Mouse (Mus musculus): ENCODE results near the gene Rab11fip2. TPM values are rescaled to one million over a fixed set of nuclear protein-coding genes. Genes with fewer than 3 reads are reported as not detected.

Rab11fip2 gene
- 0.30 TPM in 1 of 2 replicates, not detected in the other for polyA plus RNA-seq (2012; ENCODE audit: insufficient read depth, low replicate concordance)

GRCm38 (mm10) chr19:59943322-59943871, at the start of gene Rab11fip2:
Rab11fip2 (minus strand) TSS chr19:59943654.
- TF ChIP-seq FLI1 (IDR thresholded peaks at IDR 0.05; ENCODE audit: low read length) (no peak), GATA1 (IDR thresholded peaks at IDR 0.05; ENCODE audit: borderline replicate concordance, low read length) (no peak)
- Histone ChIP-seq H3K4me1 (peaks cover 11% of the 10 kb centered on the region; the same call in 1 of the 2 replicates), H3K4me3 (replicated peaks) (peak within 1 kb of the TSS; percentile 96), H3K27me3 (replicated peaks) (no peaks in the 10 kb centered on the region), H3K36me3 (replicated peaks; ENCODE audit: low read length) (no peaks in the 10 kb centered on the region), H3K9me3 (no peaks in the 10 kb centered on the region)

- Histone ChIP-seq H3K4me3 (replicated peaks) (no peak overlapping the region), H3K9me3 (no peaks in the 10 kb centered on the region), H3K27me3 (replicated peaks) (no peaks in the 10 kb centered on the region), H3K4me1 (no peaks in the 10 kb centered on the region), H3K36me3 (replicated peaks; ENCODE audit: low read length) (no peaks in the 10 kb centered on the region)
- TF ChIP-seq FLI1 (IDR thresholded peaks at IDR 0.05; ENCODE audit: low read length) (no peak), GATA1 (IDR thresholded peaks at IDR 0.05; ENCODE audit: borderline replicate concordance, low read length) (no peak)
Observed at GRCm38 (mm10) chr19:59981588-59981987, 38.1 kb upstream of the Rab11fip2 start.

GRCm38 (mm10) chr19:59954936-59955335, 11.5 kb upstream of the Rab11fip2 start:
- H3K27me3 ChIP-seq (replicated peaks), result no peaks in the 10 kb centered on the region
- H3K36me3 ChIP-seq (replicated peaks; ENCODE audit: low read length), result no peaks in the 10 kb centered on the region
- H3K4me1 ChIP-seq, result no peaks in the 10 kb centered on the region
- no peaks in the 10 kb centered on the region for H3K9me3 ChIP-seq
- H3K4me3 ChIP-seq (replicated peaks), result no peak overlapping the region
- TF ChIP-seq GATA1 (IDR thresholded peaks at IDR 0.05; ENCODE audit: borderline replicate concordance, low read length) (no peak), FLI1 (IDR thresholded peaks at IDR 0.05; ENCODE audit: low read length) (no peak)

- H3K36me3 ChIP-seq (replicated peaks; ENCODE audit: low read length), result no peaks in the 10 kb centered on the region
- H3K27me3 ChIP-seq (replicated peaks), result no peaks in the 10 kb centered on the region
- TF ChIP-seq GATA1 (IDR thresholded peaks at IDR 0.05; ENCODE audit: borderline replicate concordance, low read length), result no peak
- no peaks in the 10 kb centered on the region for H3K9me3 ChIP-seq
- no peak overlapping the region for H3K4me3 ChIP-seq (replicated peaks)
- no peaks in the 10 kb centered on the region for H3K4me1 ChIP-seq
Observed at GRCm38 (mm10) chr19:59949731-59950130, 6.3 kb upstream of the Rab11fip2 start.

GRCm38 (mm10) chr19:59942716-59943321, 635 bp downstream of the Rab11fip2 start:
- Histone ChIP-seq H3K4me1 (peaks cover 11% of the 10 kb centered on the region; the same call in 1 of the 2 replicates), H3K9me3 (no peaks in the 10 kb centered on the region), H3K27me3 (replicated peaks) (no peaks in the 10 kb centered on the region), H3K4me3 (replicated peaks) (peak overlapping the region; percentile 96), H3K36me3 (replicated peaks; ENCODE audit: low read length) (no peaks in the 10 kb centered on the region)
- no peak for TF ChIP-seq GATA1 (IDR thresholded peaks at IDR 0.05; ENCODE audit: borderline replicate concordance, low read length)
- TF ChIP-seq FLI1 (IDR thresholded peaks at IDR 0.05; ENCODE audit: low read length), result no peak

GRCm38 (mm10) chr19:59939711-59940110, 3.7 kb downstream of the Rab11fip2 start:
- no peaks in the 10 kb centered on the region for H3K36me3 ChIP-seq (replicated peaks; ENCODE audit: low read length)
- H3K4me1 ChIP-seq, result peaks cover 11% of the 10 kb centered on the region; the same call in 1 of the 2 replicates
- H3K4me3 ChIP-seq (replicated peaks), result no peak overlapping the region

GRCm38 (mm10) chr19:59932085-59932484, 11.4 kb downstream of the Rab11fip2 start:
- no peak overlapping the region for H3K4me3 ChIP-seq (replicated peaks)
- no peaks in the 10 kb centered on the region for H3K9me3 ChIP-seq
- TF ChIP-seq FLI1 (IDR thresholded peaks at IDR 0.05; ENCODE audit: low read length), result no peak
- no peak for TF ChIP-seq GATA1 (IDR thresholded peaks at IDR 0.05; ENCODE audit: borderline replicate concordance, low read length)
- no peaks in the 10 kb centered on the region for H3K36me3 ChIP-seq (replicated peaks; ENCODE audit: low read length)
- H3K4me1 ChIP-seq, result no peaks in the 10 kb centered on the region
- no peaks in the 10 kb centered on the region for H3K27me3 ChIP-seq (replicated peaks)

More at GRCm38 (mm10) chr19:59939711-59940110, 3.7 kb downstream of the Rab11fip2 start:
- TF ChIP-seq FLI1 (IDR thresholded peaks at IDR 0.05; ENCODE audit: low read length), result no peak
- TF ChIP-seq GATA1 (IDR thresholded peaks at IDR 0.05; ENCODE audit: borderline replicate concordance, low read length), result no peak
- Histone ChIP-seq H3K27me3 (replicated peaks) (no peaks in the 10 kb centered on the region), H3K9me3 (no peaks in the 10 kb centered on the region)

GRCm38 (mm10) chr19:59928672-59929071, 14.8 kb downstream of the Rab11fip2 start:
- Histone ChIP-seq H3K27me3 (replicated peaks) (no peaks in the 10 kb centered on the region), H3K4me1 (no peaks in the 10 kb centered on the region), H3K9me3 (no peaks in the 10 kb centered on the region), H3K36me3 (replicated peaks; ENCODE audit: low read length) (no peaks in the 10 kb centered on the region), H3K4me3 (replicated peaks) (no peak overlapping the region)
- no peak for TF ChIP-seq GATA1 (IDR thresholded peaks at IDR 0.05; ENCODE audit: borderline replicate concordance, low read length)
- TF ChIP-seq FLI1 (IDR thresholded peaks at IDR 0.05; ENCODE audit: low read length), result no peak

GRCm38 (mm10) chr19:59926125-59926524, 17.3 kb downstream of the Rab11fip2 start:
- Histone ChIP-seq H3K9me3 (no peaks in the 10 kb centered on the region), H3K27me3 (replicated peaks) (no peaks in the 10 kb centered on the region), H3K4me3 (replicated peaks) (no peak overlapping the region), H3K4me1 (0 out of 2 replicates have a peak, but pooled peaks cover under 1% of the 10 kb centered on the region), H3K36me3 (replicated peaks; ENCODE audit: low read length) (no peaks in the 10 kb centered on the region)
- TF ChIP-seq GATA1 (IDR thresholded peaks at IDR 0.05; ENCODE audit: borderline replicate concordance, low read length), result no peak
- TF ChIP-seq FLI1 (IDR thresholded peaks at IDR 0.05; ENCODE audit: low read length), result no peak

GRCm38 (mm10) chr19:59920846-59921245, 22.6 kb downstream of the Rab11fip2 start:
- Histone ChIP-seq H3K4me1 (0 out of 2 replicates have a peak, but pooled peaks cover 3% of the 10 kb centered on the region), H3K4me3 (replicated peaks) (no peak overlapping the region), H3K9me3 (no peaks in the 10 kb centered on the region), H3K27me3 (replicated peaks) (no peaks in the 10 kb centered on the region), H3K36me3 (replicated peaks; ENCODE audit: low read length) (no peaks in the 10 kb centered on the region)
- TF ChIP-seq GATA1 (IDR thresholded peaks at IDR 0.05; ENCODE audit: borderline replicate concordance, low read length) (no peak), FLI1 (IDR thresholded peaks at IDR 0.05; ENCODE audit: low read length) (no peak)
